Mouse (Mus musculus) NIH3T3 (cell line): Measurements from ENCODE around the gene Cdan1.

Source experiments
- DNase-seq: peaks from one replicate; pipeline ENCODE4 v3.0.0-alpha.2; 2012; ENCODE audit warnings: low read depth

Cdan1 gene

GRCm38 (mm10) chr2:120849449-120850423 is at the start of gene Cdan1:
Gene Cdan1, minus strand, starts transcription at chr2:120850128.
- no peak for DNase-seq

- no peak for DNase-seq
Observed at GRCm38 (mm10) chr2:120896361-120896760, 46.4 kb upstream of the Cdan1 start.

GRCm38 (mm10) chr2:120887601-120888000 is 37.7 kb upstream of the Cdan1 start:
- DNase-seq: no peak

GRCm38 (mm10) chr2:120873192-120873591 is 23.3 kb upstream of the Cdan1 start:
- DNase-seq: no peak

- DNase-seq: peak; percentile 10
Observed at GRCm38 (mm10) chr2:120871447-120872336, 21.8 kb upstream of the Cdan1 start.

GRCm38 (mm10) chr2:120867336-120867735 is 17.4 kb upstream of the Cdan1 start:
- DNase-seq: peak; percentile 93

- peak; percentile 85 for DNase-seq
Observed at GRCm38 (mm10) chr2:120866561-120866960, 16.6 kb upstream of the Cdan1 start.

- no peak for DNase-seq
Observed at GRCm38 (mm10) chr2:120863389-120863788, 13.5 kb upstream of the Cdan1 start.

GRCm38 (mm10) chr2:120860699-120861098 is 10.8 kb upstream of the Cdan1 start:
- peak; percentile 34 for DNase-seq

- DNase-seq: no peak
Observed at GRCm38 (mm10) chr2:120858131-120858530, 8.2 kb upstream of the Cdan1 start.

GRCm38 (mm10) chr2:120853151-120853550 is 3.2 kb upstream of the Cdan1 start:
- no peak for DNase-seq

GRCm38 (mm10) chr2:120852626-120853025 is 2.7 kb upstream of the Cdan1 start:
- DNase-seq: no peak

- peak; percentile 99 for DNase-seq
Observed at GRCm38 (mm10) chr2:120850424-120851082, 625 bp upstream of the Cdan1 start, which contains the start of gene Ttbk2. Gene Ttbk2, minus strand, starts transcription at chr2:120850604.

- DNase-seq: no peak
Observed at GRCm38 (mm10) chr2:120845280-120845679, 4.6 kb downstream of the Cdan1 start.

GRCm38 (mm10) chr2:120843990-120844389 is 5.9 kb downstream of the Cdan1 start:
- DNase-seq: no peak

- no peak for DNase-seq
Observed at GRCm38 (mm10) chr2:120841211-120841610, 8.7 kb downstream of the Cdan1 start.

GRCm38 (mm10) chr2:120835167-120835566 is 14.8 kb downstream of the Cdan1 start:
- no peak for DNase-seq

- DNase-seq: no peak
Observed at GRCm38 (mm10) chr2:120826936-120827638, 22.8 kb downstream of the Cdan1 start.

GRCm38 (mm10) chr2:120770265-120770935 is 79.5 kb downstream of the Cdan1 start:
- DNase-seq: peak; percentile 48

GRCm38 (mm10) chr2:120761922-120762321 is 88.0 kb downstream of the Cdan1 start:
- DNase-seq: peak; percentile 26

GRCm38 (mm10) chr2:120748041-120748440 is 101.9 kb downstream of the Cdan1 start:
- DNase-seq: no peak
